Mouse (Mus musculus) retina, adult 2 months (tissue): ENCODE measurements around the gene Dnajb8.

ENCODE experiments used
- DNase-seq: peaks from one replicate; pipeline ENCODE4 v3.0.0-alpha.2; 2012; ENCODE audit warnings: low read depth, low spot score

The Dnajb8 gene

GRCm38 (mm10) chr6:88199001-88199717 is 22.9 kb upstream of the Dnajb8 start:
- no peak for DNase-seq

GRCm38 (mm10) chr6:88199718-88200692 is 22.1 kb upstream of the Dnajb8 start:
- DNase-seq, result no peak

GRCm38 (mm10) chr6:88200693-88201609 is 21.1 kb upstream of the Dnajb8 start:
- DNase-seq, result no peak

- no peak for DNase-seq
Measured at GRCm38 (mm10) chr6:88201926-88202700, 20.0 kb upstream of the Dnajb8 start.

- DNase-seq, result no peak
Measured at GRCm38 (mm10) chr6:88202921-88203690, 19.0 kb upstream of the Dnajb8 start.

- DNase-seq, result no peak
Measured at GRCm38 (mm10) chr6:88203791-88204405, 18.2 kb upstream of the Dnajb8 start.

- no peak for DNase-seq
Measured at GRCm38 (mm10) chr6:88204531-88205385, 17.3 kb upstream of the Dnajb8 start.

- no peak for DNase-seq
Measured at GRCm38 (mm10) chr6:88205386-88205700, 16.7 kb upstream of the Dnajb8 start.

GRCm38 (mm10) chr6:88205937-88206336 is 16.1 kb upstream of the Dnajb8 start:
- no peak for DNase-seq

- DNase-seq, result no peak
Measured at GRCm38 (mm10) chr6:88206566-88206965, 15.5 kb upstream of the Dnajb8 start.

- no peak for DNase-seq
Measured at GRCm38 (mm10) chr6:88207403-88208033, 14.6 kb upstream of the Dnajb8 start.

GRCm38 (mm10) chr6:88208321-88208720 is 13.7 kb upstream of the Dnajb8 start:
- no peak for DNase-seq

GRCm38 (mm10) chr6:88209453-88209852 is 12.6 kb upstream of the Dnajb8 start:
- no peak for DNase-seq

GRCm38 (mm10) chr6:88210182-88210581 is 11.9 kb upstream of the Dnajb8 start:
- DNase-seq, result no peak

GRCm38 (mm10) chr6:88215797-88216196 is 6.3 kb upstream of the Dnajb8 start:
- DNase-seq, result no peak

GRCm38 (mm10) chr6:88216199-88216598 is 5.9 kb upstream of the Dnajb8 start:
- no peak for DNase-seq

- no peak for DNase-seq
Measured at GRCm38 (mm10) chr6:88219094-88219493, 3.0 kb upstream of the Dnajb8 start.

GRCm38 (mm10) chr6:88226570-88226994 is 4.5 kb downstream of the Dnajb8 start:
- DNase-seq, result no peak
